Mouse (Mus musculus): Measurements from ENCODE around the gene Cyb561a3.

- no peak for TF ChIP-seq CTCF (IDR thresholded peaks at IDR 0.05; ENCODE audit: low read depth)
- no peak for TF ChIP-seq EP300 (optimal IDR thresholded peaks at IDR 0.05)
Observed at GRCm38 (mm10) chr19:10637840-10638239, 60.9 kb downstream of the Cyb561a3 start.

Measured in stomach, postnatal 0 days (tissue).